In genomic region chr9:23460721-23461120, GRCm38 (mm10) we compare ENCODE assay signal across 12 mouse cellular contexts.
DNase-seq lines count a peak whose midpoint lies in the region; ATAC-seq lines count a peak whose summit lies in the region.
"Had no signal": no experiment of that assay in that cellular context is flagged by ENCODE, and none has a peak within 500 bp of the region (broad histone marks: within the 10 kb centered on the region; RNA-seq: fewer than 3 reads in every experiment).

No protein-coding gene starts in this region.

- no peaks in the 10 kb centered on the region for H3K4me1 ChIP-seq in hindbrain, embryonic 12.5 days
- H3K4me1 ChIP-seq in hindbrain, embryonic 14.5 days (replicated peaks; ENCODE audit: control insufficient read depth, insufficient read depth, low read length) = no peaks in the 10 kb centered on the region
- peaks cover 3% of the 10 kb centered on the region; the same call in 1 of the 2 replicates for H3K4me1 ChIP-seq in midbrain, embryonic 13.5 days (replicated peaks)
- H3K4me1 ChIP-seq in midbrain, embryonic 10.5 days = no peaks in the 10 kb centered on the region
- 0 out of 2 replicates have a peak, but pooled peaks cover 5% of the 10 kb centered on the region for H3K4me1 ChIP-seq in limb, embryonic 15.5 days
- H3K4me1 ChIP-seq: neural tube, embryonic 12.5 days had no signal

- H3K4me3 ChIP-seq in hindbrain, embryonic 12.5 days = no peak overlapping the region
- H3K4me3 ChIP-seq in hindbrain, embryonic 14.5 days (replicated peaks; ENCODE audit: low read length) = no peak overlapping the region
- no peak overlapping the region for H3K4me3 ChIP-seq in midbrain, embryonic 13.5 days (replicated peaks)
- no peak overlapping the region for H3K4me3 ChIP-seq in midbrain, embryonic 10.5 days
- no peak overlapping the region for H3K4me3 ChIP-seq in limb, embryonic 15.5 days
- H3K4me3 ChIP-seq: neural tube, embryonic 12.5 days had no signal

- 65% methylated on average over 4 of the region's 4 CpGs for WGBS in hindbrain, embryonic 12.5 days
- 45% methylated on average over 4 of the region's 4 CpGs for WGBS in hindbrain, embryonic 14.5 days
- WGBS in midbrain, embryonic 13.5 days = 67% methylated on average over 4 of the region's 4 CpGs
- 79% methylated on average over 4 of the region's 4 CpGs for WGBS in midbrain, embryonic 10.5 days
- WGBS in limb, embryonic 15.5 days = 36% methylated on average over 4 of the region's 4 CpGs

- no peaks in the 10 kb centered on the region for H3K36me3 ChIP-seq in hindbrain, embryonic 12.5 days
- no peaks in the 10 kb centered on the region for H3K36me3 ChIP-seq in hindbrain, embryonic 14.5 days (replicated peaks; ENCODE audit: control insufficient read depth, insufficient read depth)
- no peaks in the 10 kb centered on the region for H3K36me3 ChIP-seq in midbrain, embryonic 13.5 days
- H3K36me3 ChIP-seq in midbrain, embryonic 10.5 days = no peaks in the 10 kb centered on the region
- H3K36me3 ChIP-seq in limb, embryonic 15.5 days = no peaks in the 10 kb centered on the region
- H3K36me3 ChIP-seq: neural tube, embryonic 12.5 days had no signal

- DNase-seq in hindbrain, embryonic 14.5 days (ENCODE audit: low spot score) = no peak
- DNase-seq in midbrain, embryonic 10.5 days (ENCODE audit: low spot score) = no peak
- DNase-seq in Muller cell, postnatal 12 days (ENCODE audit: inconsistent ontology term) = peak; percentile 68
- DNase-seq in urinary bladder, postnatal 14 days (ENCODE audit: low spot score) = no peak
- DNase-seq in adrenal gland, adult 2 months = no peak
- DNase-seq: cerebellum, postnatal 25 days; gastrocnemius, postnatal 10 days had no signal

- peak; percentile 39; the same call in 1 of the 2 replicates for ATAC-seq in hindbrain, embryonic 12.5 days (ENCODE audit: low FRiP score)
- ATAC-seq in hindbrain, embryonic 14.5 days (ENCODE audit: low FRiP score) = no peak
- ATAC-seq in midbrain, embryonic 13.5 days = peak; percentile 54
- 0 out of 2 replicates have a peak, but pooled peaks have one; percentile 55 for ATAC-seq in limb, embryonic 15.5 days (ENCODE audit: insufficient number of reproducible peaks, low FRiP score, low TSS enrichment, low read depth)
- ATAC-seq: intestine, postnatal 0 days had no signal

- H3K9ac ChIP-seq in hindbrain, embryonic 12.5 days = no peak overlapping the region
- H3K9ac ChIP-seq in hindbrain, embryonic 14.5 days = no peak overlapping the region
- no peak overlapping the region for H3K9ac ChIP-seq in midbrain, embryonic 13.5 days (replicated peaks)
- H3K9ac ChIP-seq in limb, embryonic 15.5 days = no peak overlapping the region
- H3K9ac ChIP-seq: neural tube, embryonic 12.5 days had no signal

- H3K9me3 ChIP-seq in hindbrain, embryonic 12.5 days (replicated peaks) = no peaks in the 10 kb centered on the region
- no peaks in the 10 kb centered on the region for H3K9me3 ChIP-seq in hindbrain, embryonic 14.5 days (ENCODE audit: control insufficient read depth, low read length)
- H3K9me3 ChIP-seq in midbrain, embryonic 13.5 days = no peaks in the 10 kb centered on the region
- H3K9me3 ChIP-seq in midbrain, embryonic 10.5 days (replicated peaks) = no peaks in the 10 kb centered on the region
- no peaks in the 10 kb centered on the region for H3K9me3 ChIP-seq in limb, embryonic 15.5 days
- H3K9me3 ChIP-seq: neural tube, embryonic 12.5 days had no signal

- H3K27ac ChIP-seq in hindbrain, embryonic 12.5 days = no peak overlapping the region
- no peak overlapping the region for H3K27ac ChIP-seq in hindbrain, embryonic 14.5 days
- no peak overlapping the region for H3K27ac ChIP-seq in midbrain, embryonic 13.5 days
- no peak overlapping the region for H3K27ac ChIP-seq in midbrain, embryonic 10.5 days (replicated peaks)
- H3K27ac ChIP-seq in limb, embryonic 15.5 days = no peak overlapping the region
- H3K27ac ChIP-seq: neural tube, embryonic 12.5 days had no signal

- H3K4me2 ChIP-seq in hindbrain, embryonic 12.5 days (replicated peaks) = no peak overlapping the region
- no peak overlapping the region for H3K4me2 ChIP-seq in hindbrain, embryonic 14.5 days (replicated peaks)
- no peak overlapping the region for H3K4me2 ChIP-seq in midbrain, embryonic 13.5 days (replicated peaks)
- H3K4me2 ChIP-seq in limb, embryonic 15.5 days = no peak overlapping the region
- H3K4me2 ChIP-seq: neural tube, embryonic 12.5 days had no signal

- H3K27me3 ChIP-seq in hindbrain, embryonic 12.5 days = no peaks in the 10 kb centered on the region
- no peaks in the 10 kb centered on the region for H3K27me3 ChIP-seq in hindbrain, embryonic 14.5 days (ENCODE audit: control insufficient read depth, insufficient read depth, low read length)
- H3K27me3 ChIP-seq in midbrain, embryonic 13.5 days = no peaks in the 10 kb centered on the region
- no peaks in the 10 kb centered on the region for H3K27me3 ChIP-seq in midbrain, embryonic 10.5 days (ENCODE audit: low read depth, poor library complexity, severe bottlenecking)
- H3K27me3 ChIP-seq in limb, embryonic 15.5 days = no peaks in the 10 kb centered on the region
- H3K27me3 ChIP-seq: neural tube, embryonic 12.5 days had no signal
